Mouse (Mus musculus) telencephalon, adult 2 months (tissue): ENCODE results near the gene Nqo2.

Experiments
- DNase-seq: peaks from one replicate; pipeline ENCODE4 v3.0.0-alpha.2; 2011; ENCODE audit warnings: low read depth, low spot score

Gene Nqo2

GRCm38 (mm10) chr13:33995197-33995596 lies 30.7 kb downstream of the Nqo2 start:
- peak; percentile 56 for DNase-seq

GRCm38 (mm10) chr13:34002058-34003006 lies 37.8 kb downstream of the Nqo2 start, which contains the start of the genes Ripk1 and Serpinb6a:
Gene Ripk1 (plus strand): TSS chr13:34002363.
Gene Serpinb6a (minus strand): TSS chr13:34002794.
- DNase-seq = peak; percentile 86

- DNase-seq = no peak
Measured at GRCm38 (mm10) chr13:34003058-34003457, 38.6 kb downstream of the Nqo2 start.

GRCm38 (mm10) chr13:34007234-34007633 lies 42.7 kb downstream of the Nqo2 start:
- DNase-seq = no peak

- no peak for DNase-seq
Measured at GRCm38 (mm10) chr13:34016927-34017569, 52.6 kb downstream of the Nqo2 start.

GRCm38 (mm10) chr13:34018521-34018920 lies 54.0 kb downstream of the Nqo2 start:
- no peak for DNase-seq

- DNase-seq = no peak
Measured at GRCm38 (mm10) chr13:34021998-34022397, 57.5 kb downstream of the Nqo2 start.

GRCm38 (mm10) chr13:34032041-34032440 lies 67.6 kb downstream of the Nqo2 start:
- DNase-seq = no peak

- DNase-seq = no peak
Measured at GRCm38 (mm10) chr13:34035424-34035823, 70.9 kb downstream of the Nqo2 start.

GRCm38 (mm10) chr13:34036726-34037125 lies 72.2 kb downstream of the Nqo2 start:
- no peak for DNase-seq

GRCm38 (mm10) chr13:34037172-34038055 lies 72.9 kb downstream of the Nqo2 start, which contains the start of gene Bphl:
Gene Bphl (plus strand): TSS chr13:34037597.
- DNase-seq = peak; percentile 94

- DNase-seq = no peak
Measured at GRCm38 (mm10) chr13:34038056-34038432, 73.6 kb downstream of the Nqo2 start.
